Mouse (Mus musculus): Measurements from ENCODE around the gene Rec8. TPM values are rescaled to one million over a fixed set of nuclear protein-coding genes. Genes with fewer than 3 reads are reported as not detected.

Rec8 gene
- polyA plus RNA-seq, 1 experiment from 2014 or later: 12.1 TPM

- H3K4me3 ChIP-seq: peak overlapping the region; percentile 85
- 3% methylated on average over 23 of the region's 23 CpGs for WGBS
- peaks cover 85% of the 10 kb centered on the region for H3K36me3 ChIP-seq
- DNase-seq (ENCODE audit: low spot score): no peak
- peaks cover 20% of the 10 kb centered on the region for H3K4me1 ChIP-seq
- peak overlapping the region; percentile 84 for H3K27ac ChIP-seq
- H3K9me3 ChIP-seq (replicated peaks): no peaks in the 10 kb centered on the region
- H3K27me3 ChIP-seq (ENCODE audit: low read depth, poor library complexity, severe bottlenecking): no peaks in the 10 kb centered on the region
These were observed 17.2 kb downstream of the Rec8 start for GRCm38 (mm10) chr14:55634874-55635522.

GRCm38 (mm10) chr14:55635523-55636007 is 17.7 kb downstream of the Rec8 start, which contains the start of gene Ipo4:
TSS of gene Ipo4 (minus strand) at chr14:55635957.
- Histone ChIP-seq H3K9me3 (replicated peaks) (no peaks in the 10 kb centered on the region), H3K4me3 (peak within 1 kb of the TSS; percentile 85), H3K27me3 (ENCODE audit: low read depth, poor library complexity, severe bottlenecking) (no peaks in the 10 kb centered on the region), H3K4me1 (peaks cover 20% of the 10 kb centered on the region), H3K36me3 (peaks cover 85% of the 10 kb centered on the region), H3K27ac (peak within 1 kb of the TSS; percentile 84)
- WGBS: 2% methylated on average over 33 of the region's 33 CpGs
- peak; percentile 97 for DNase-seq (ENCODE audit: low spot score)

DNA sequence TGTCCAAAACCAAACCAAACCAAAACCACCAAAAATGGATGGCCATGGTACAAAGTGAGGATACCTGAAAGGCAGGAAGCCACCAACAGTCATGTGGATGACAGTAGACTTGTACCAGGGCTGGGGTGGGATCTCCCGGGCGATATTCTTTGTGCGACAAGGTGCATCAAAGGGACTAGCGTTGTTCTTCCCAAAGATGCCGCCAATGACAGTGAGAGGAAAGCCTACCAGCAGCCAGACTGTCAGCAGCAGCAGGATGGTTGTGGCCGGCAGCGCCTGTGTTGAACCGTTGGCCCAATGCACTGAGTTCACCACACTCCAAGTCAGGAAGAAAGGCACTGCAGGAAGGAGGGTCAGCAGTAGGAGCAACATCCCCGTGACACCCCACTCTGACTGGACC is 20.0 kb downstream of the Rec8 start, which contains the start of gene Gm49378:
Gm49378 (minus strand) TSS at position 101 of the 400 bp plus-strand sequence.
- 97% methylated on average over 9 of the region's 9 CpGs for WGBS
- DNase-seq (ENCODE audit: low spot score): no peak

DNA sequence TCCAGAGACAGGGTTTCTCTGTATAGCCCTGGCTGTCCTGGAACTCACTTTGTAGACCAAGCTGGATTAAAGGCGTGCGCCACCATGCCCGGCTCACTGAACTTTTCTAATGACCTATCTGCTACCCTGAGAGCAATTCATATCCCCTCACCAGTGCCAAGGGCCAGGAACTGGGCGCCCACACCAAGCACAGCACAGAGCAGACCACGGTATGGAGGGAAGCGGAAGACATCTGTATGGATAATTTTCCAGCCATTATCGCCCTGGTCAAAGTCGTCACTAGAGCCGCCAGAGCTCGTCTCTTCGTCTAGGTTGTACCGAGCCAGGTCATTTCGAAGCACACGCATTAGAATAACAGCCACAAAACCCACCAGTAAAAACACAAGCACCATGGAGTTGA is 23.0 kb downstream of the Rec8 start:
- no peak overlapping the region for H3K4me3 ChIP-seq
- H3K27ac ChIP-seq: no peak overlapping the region
- peaks cover 30% of the 10 kb centered on the region for H3K4me1 ChIP-seq
- no peaks in the 10 kb centered on the region for H3K9me3 ChIP-seq (replicated peaks)
- DNase-seq (ENCODE audit: low spot score): no peak
- H3K27me3 ChIP-seq (ENCODE audit: low read depth, poor library complexity, severe bottlenecking): no peaks in the 10 kb centered on the region
- peaks cover 66% of the 10 kb centered on the region for H3K36me3 ChIP-seq
- WGBS: 98% methylated on average over 14 of the region's 14 CpGs

More for the DNA sequence above, 20.0 kb downstream of the Rec8 start, which contains the start of gene Gm49378:
- no peak within 1 kb of the TSS for H3K27ac ChIP-seq
- H3K9me3 ChIP-seq (replicated peaks): no peaks in the 10 kb centered on the region
- no peaks in the 10 kb centered on the region for H3K27me3 ChIP-seq (ENCODE audit: low read depth, poor library complexity, severe bottlenecking)
- H3K4me3 ChIP-seq: no peak within 1 kb of the TSS
- peaks cover 75% of the 10 kb centered on the region for H3K36me3 ChIP-seq
- peaks cover 31% of the 10 kb centered on the region for H3K4me1 ChIP-seq

GRCm38 (mm10) chr14:55641291-55641690 is 23.5 kb downstream of the Rec8 start:
- Histone ChIP-seq H3K36me3 (peaks cover 66% of the 10 kb centered on the region), H3K27ac (no peak overlapping the region)
- whole genome bisulfite sequencing: 97% methylated on average over 13 of the region's 13 CpGs

GRCm38 (mm10) chr14:55642679-55643059 is 24.8 kb downstream of the Rec8 start:
- whole genome bisulfite sequencing: 28% methylated on average over 8 of the region's 8 CpGs
- no peaks in the 10 kb centered on the region for H3K27me3 ChIP-seq (ENCODE audit: low read depth, poor library complexity, severe bottlenecking)
- no peak for DNase-seq (ENCODE audit: low spot score)
- peak overlapping the region; percentile 98 for H3K27ac ChIP-seq
- H3K4me1 ChIP-seq: peaks cover 27% of the 10 kb centered on the region
- no peaks in the 10 kb centered on the region for H3K9me3 ChIP-seq (replicated peaks)
- H3K4me3 ChIP-seq: peak overlapping the region; percentile 98
- H3K36me3 ChIP-seq: peaks cover 66% of the 10 kb centered on the region

More at GRCm38 (mm10) chr14:55641291-55641690, 23.5 kb downstream of the Rec8 start:
- Histone ChIP-seq H3K4me1 (peaks cover 29% of the 10 kb centered on the region), H3K4me3 (no peak overlapping the region), H3K27me3 (ENCODE audit: low read depth, poor library complexity, severe bottlenecking) (no peaks in the 10 kb centered on the region), H3K9me3 (replicated peaks) (no peaks in the 10 kb centered on the region)
- no peak for DNase-seq (ENCODE audit: low spot score)

- H3K36me3 ChIP-seq: peaks cover 60% of the 10 kb centered on the region
- DNase-seq (ENCODE audit: low spot score): peak; percentile 90
- peak within 1 kb of the TSS; percentile 98 for H3K4me3 ChIP-seq
- under 1% methylated on average over 89 of the region's 89 CpGs for WGBS
- H3K9me3 ChIP-seq (replicated peaks): no peaks in the 10 kb centered on the region
- no peaks in the 10 kb centered on the region for H3K27me3 ChIP-seq (ENCODE audit: low read depth, poor library complexity, severe bottlenecking)
- peaks cover 27% of the 10 kb centered on the region for H3K4me1 ChIP-seq
- H3K27ac ChIP-seq: peak within 1 kb of the TSS; percentile 98
These were observed 25.4 kb downstream of the Rec8 start, which contains the start of gene Tm9sf1 for GRCm38 (mm10) chr14:55643060-55643907. TSS of gene Tm9sf1 (minus strand) at chr14:55643806.

- H3K36me3 ChIP-seq: peaks cover 49% of the 10 kb centered on the region
These were observed 26.5 kb downstream of the Rec8 start for GRCm38 (mm10) chr14:55644261-55644888.

DNA sequence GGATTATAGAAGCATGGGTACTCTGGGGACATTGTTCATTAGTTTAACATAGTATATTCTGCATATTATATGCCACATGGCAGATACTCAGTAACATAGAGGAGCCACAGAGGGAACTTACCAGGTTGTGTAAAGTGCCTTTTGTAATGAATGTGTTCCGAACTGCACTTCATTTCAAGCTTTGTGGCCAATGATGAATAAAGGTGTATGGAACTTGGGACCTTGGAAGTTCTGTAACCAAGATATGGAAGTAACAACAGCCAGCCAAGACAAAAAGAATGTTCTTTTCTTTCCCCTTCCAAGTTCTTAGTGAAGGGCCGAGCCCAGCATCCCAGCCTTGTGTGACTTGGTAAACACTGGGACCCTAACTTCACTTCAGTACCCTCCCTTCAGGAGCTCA is 32.0 kb downstream of the Rec8 start, which contains the start of gene Tssk4:
Tssk4 (plus strand) TSS at position 301 of the 400 bp plus-strand sequence.
- DNase-seq (ENCODE audit: low spot score): no peak
- WGBS: 98% methylated on average over 2 of the region's 2 CpGs
- Histone ChIP-seq H3K4me1 (peaks cover 5% of the 10 kb centered on the region), H3K9me3 (replicated peaks) (no peaks in the 10 kb centered on the region), H3K36me3 (peaks cover 23% of the 10 kb centered on the region), H3K27ac (no peak within 1 kb of the TSS), H3K4me3 (no peak within 1 kb of the TSS), H3K27me3 (ENCODE audit: low read depth, poor library complexity, severe bottlenecking) (no peaks in the 10 kb centered on the region)

More at GRCm38 (mm10) chr14:55644261-55644888, 26.5 kb downstream of the Rec8 start:
- DNase-seq (ENCODE audit: low spot score): no peak
- Histone ChIP-seq H3K4me3 (peak overlapping the region; percentile 98), H3K9me3 (replicated peaks) (no peaks in the 10 kb centered on the region), H3K4me1 (peaks cover 27% of the 10 kb centered on the region), H3K27me3 (ENCODE audit: low read depth, poor library complexity, severe bottlenecking) (no peaks in the 10 kb centered on the region), H3K27ac (peak overlapping the region; percentile 59; the same call in 1 of the 2 replicates)
- 42% methylated on average over 17 of the region's 17 CpGs for whole genome bisulfite sequencing

DNA sequence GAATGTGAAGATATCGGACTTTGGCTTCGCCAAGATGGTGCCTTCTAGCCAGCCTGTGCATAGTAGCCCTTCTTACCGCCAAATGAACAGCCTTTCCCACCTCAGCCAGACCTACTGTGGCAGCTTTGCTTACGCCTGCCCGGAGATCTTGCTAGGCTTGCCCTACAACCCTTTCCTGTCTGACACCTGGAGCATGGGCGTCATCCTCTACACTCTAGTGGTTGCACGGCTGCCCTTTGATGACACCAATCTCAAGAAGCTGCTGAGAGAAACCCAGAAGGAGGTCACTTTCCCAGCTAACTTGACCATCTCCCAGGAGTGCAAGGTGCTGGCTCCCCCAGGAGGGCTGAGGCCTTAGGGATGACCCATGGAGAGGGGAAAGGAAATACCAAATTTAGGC is 33.7 kb downstream of the Rec8 start:
- Histone ChIP-seq H3K36me3 (peaks cover 11% of the 10 kb centered on the region), H3K9me3 (replicated peaks) (no peaks in the 10 kb centered on the region), H3K27ac (no peak overlapping the region), H3K4me3 (no peak overlapping the region), H3K4me1 (no peaks in the 10 kb centered on the region), H3K27me3 (ENCODE audit: low read depth, poor library complexity, severe bottlenecking) (no peaks in the 10 kb centered on the region)
- no peak for DNase-seq (ENCODE audit: low spot score)
- 85% methylated on average over 7 of the region's 7 CpGs for WGBS

DNA sequence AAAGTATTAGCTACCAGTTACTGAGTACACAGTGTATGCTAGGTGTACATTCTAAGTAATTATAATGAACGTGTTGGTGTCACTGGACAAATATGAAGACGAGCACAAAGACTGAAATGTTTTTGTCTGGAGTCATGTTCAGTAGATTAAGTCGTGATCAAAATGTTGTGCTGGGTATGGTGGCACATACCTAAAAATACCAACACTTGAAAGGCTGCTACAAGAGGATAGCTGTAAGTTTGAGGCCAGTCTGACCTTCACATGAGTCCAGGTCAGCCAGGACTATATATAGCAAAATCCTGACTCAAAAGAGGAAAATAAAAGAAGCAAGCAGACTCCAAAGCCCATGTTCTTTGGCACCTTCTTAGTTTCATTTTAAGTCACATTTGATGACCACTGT is 39.1 kb downstream of the Rec8 start:
- no peak for DNase-seq (ENCODE audit: low spot score)
- no peaks in the 10 kb centered on the region for H3K9me3 ChIP-seq (replicated peaks)
- H3K4me1 ChIP-seq: 0 out of 2 replicates have a peak, but pooled peaks cover 10% of the 10 kb centered on the region
- no peaks in the 10 kb centered on the region for H3K27me3 ChIP-seq (ENCODE audit: low read depth, poor library complexity, severe bottlenecking)
- 86% methylated on average over 3 of the region's 3 CpGs for WGBS
- no peak overlapping the region for H3K27ac ChIP-seq
- H3K4me3 ChIP-seq: no peak overlapping the region
- peaks cover 28% of the 10 kb centered on the region for H3K36me3 ChIP-seq

DNA sequence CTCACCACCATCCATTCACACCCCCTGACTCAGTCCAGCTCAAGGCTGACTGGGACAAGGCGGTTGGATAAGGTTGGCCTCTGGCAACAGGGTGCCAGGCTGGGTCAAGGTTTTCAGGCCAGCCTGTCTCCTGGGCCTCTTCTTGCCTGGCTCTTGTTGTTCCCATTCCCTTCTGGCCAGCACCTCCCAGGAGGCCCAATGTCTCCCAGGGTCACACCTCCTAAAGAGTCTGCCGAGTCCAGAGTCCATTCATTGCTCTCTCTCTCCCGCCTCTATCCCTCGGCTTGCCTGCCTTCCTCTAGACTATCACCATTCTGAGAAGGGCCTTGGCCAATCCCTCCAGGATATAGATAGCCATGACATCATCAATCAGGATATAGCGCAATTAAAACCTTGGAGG is 40.2 kb downstream of the Rec8 start:
- no peak for DNase-seq (ENCODE audit: low spot score)
- Histone ChIP-seq H3K9me3 (replicated peaks) (no peaks in the 10 kb centered on the region), H3K27me3 (ENCODE audit: low read depth, poor library complexity, severe bottlenecking) (no peaks in the 10 kb centered on the region), H3K4me1 (0 out of 2 replicates have a peak, but pooled peaks cover 10% of the 10 kb centered on the region), H3K4me3 (no peak overlapping the region), H3K27ac (no peak overlapping the region), H3K36me3 (peaks cover 39% of the 10 kb centered on the region)
- WGBS: 92% methylated on average over 5 of the region's 5 CpGs

All from limb, embryonic 10.5 days (tissue).